Mouse (Mus musculus) CH12.LX (cell line): ENCODE measurements around the gene Gm45233. TPM values are rescaled to one million over a fixed set of nuclear protein-coding genes. Genes with fewer than 3 reads are reported as not detected.

ENCODE experiments used
- DNase-seq: peaks from one replicate; pipeline ENCODE4 v3.0.0-alpha.2; 2013; ENCODE audit errors: extremely low read depth
- H3K27ac ChIP-seq: 2 replicates; pipeline ENCODE4 v1.5.1; 2012; ENCODE audit warnings: low read depth, mild to moderate bottlenecking, control low read depth, moderate library complexity; ENCODE audit not compliant: insufficient read depth
- H3K27me3 ChIP-seq: replicated peaks from 2 replicates; pipeline ENCODE3; 2012; ENCODE audit warnings: inconsistent platforms
- H3K36me3 ChIP-seq, 2 experiments: replicated peaks in 1 of 2; 2 replicates each; pipeline versions ENCODE3 to v1.6.1; 2012; ENCODE audit warnings: inconsistent platforms in 1 of 2, low read length in 1 of 2, mild to moderate bottlenecking in 1 of 2, mixed read lengths in 1 of 2, moderate library complexity in 1 of 2; ENCODE audit not compliant: control insufficient read depth in 1 of 2, insufficient read depth in 1 of 2
- H3K4me1 ChIP-seq, 2 experiments: 2 replicates each; pipeline ENCODE4 v1.6.1; 2012; ENCODE audit warnings: inconsistent platforms in 1 of 2, moderate library complexity in 1 of 2; ENCODE audit not compliant: insufficient read depth in 2 of 2, control insufficient read depth in 1 of 2
- H3K4me2 ChIP-seq: 2 replicates; pipeline ENCODE4 v1.6.1; 2012; ENCODE audit warnings: low read depth, mild to moderate bottlenecking, control low read depth; ENCODE audit not compliant: poor library complexity, insufficient read depth, severe bottlenecking
- H3K4me3 ChIP-seq, 3 experiments: fragments of 150-350 bp in 1 of 3; sonication (generic) in 1 of 3; replicated peaks in 1 of 3; 2 replicates each; pipeline versions ENCODE3 to v1.5.1; 2011 to 2012; ENCODE audit warnings: low read depth in 2 of 3, low read length in 2 of 3, mild to moderate bottlenecking in 2 of 3, moderate library complexity in 2 of 3, control low read depth in 1 of 3, improper control_type of control experiment in 1 of 3, inconsistent platforms in 1 of 3, mixed read lengths in 1 of 3; ENCODE audit not compliant: poor library complexity in 1 of 3
- H3K79me2 ChIP-seq: replicated peaks from 2 replicates; pipeline ENCODE4 v1.6.1; 2012; ENCODE audit warnings: mild to moderate bottlenecking, moderate library complexity; ENCODE audit not compliant: control insufficient read depth, poor library complexity, insufficient read depth, severe bottlenecking; ENCODE audit errors: extremely low read depth
- H3K9ac ChIP-seq: 2 replicates; pipeline ENCODE4 v1.6.1; 2012; ENCODE audit warnings: low read depth, mild to moderate bottlenecking, control low read depth, moderate library complexity; ENCODE audit not compliant: insufficient read depth
- H3K9me3 ChIP-seq: replicated peaks from 2 replicates; pipeline ENCODE3; 2012; ENCODE audit warnings: low read length, inconsistent platforms, mixed read lengths
- BHLHE40 ChIP-seq: IDR thresholded peaks from 2 replicates; pipeline ENCODE4 v1.6.1; 2011; ENCODE audit warnings: mild to moderate bottlenecking, low read depth, low read length, improper control_type of control experiment
- CHD2 ChIP-seq: IDR thresholded peaks from 2 replicates; pipeline ENCODE4 v1.6.1; 2011; ENCODE audit warnings: low read length, improper control_type of control experiment
- CTCF ChIP-seq, 2 experiments: IDR thresholded peaks in 1 of 2; conservative IDR thresholded peaks in 1 of 2; 2 replicates each; pipeline ENCODE4 v1.5.1; 2011 to 2012; ENCODE audit warnings: low read depth in 2 of 2, low read length in 2 of 2, improper control_type of control experiment in 1 of 2, inconsistent platforms in 1 of 2, mild to moderate bottlenecking in 1 of 2, moderate library complexity in 1 of 2
- ELF1 ChIP-seq: IDR thresholded peaks from 2 replicates; pipeline ENCODE4 v1.6.1; 2014; ENCODE audit warnings: low read depth, mild to moderate bottlenecking, inconsistent platforms, low read length, improper control_type of control experiment
- ETS1 ChIP-seq: conservative IDR thresholded peaks from 2 replicates; pipeline ENCODE4 v1.6.1; 2012; ENCODE audit warnings: low read depth, mild to moderate bottlenecking, inconsistent platforms, low read length, improper control_type of control experiment, moderate library complexity
- GABPA ChIP-seq: IDR thresholded peaks from 2 replicates; pipeline ENCODE4 v1.6.1; 2012; ENCODE audit warnings: low read depth, low read length, improper control_type of control experiment, inconsistent platforms; ENCODE audit not compliant: insufficient replicate concordance
- HCFC1 ChIP-seq: IDR thresholded peaks from 2 replicates; pipeline ENCODE4 v1.6.1; 2012; ENCODE audit warnings: low read depth, mild to moderate bottlenecking, inconsistent platforms, low read length, improper control_type of control experiment
- IRF4 ChIP-seq: IDR thresholded peaks from 2 replicates; pipeline ENCODE4 v1.6.1; 2014; ENCODE audit warnings: low read depth, mild to moderate bottlenecking, inconsistent platforms, low read length, improper control_type of control experiment
- JUN ChIP-seq: IDR thresholded peaks from 2 replicates; pipeline ENCODE4 v1.6.1; 2011; ENCODE audit warnings: low read depth, mild to moderate bottlenecking, low read length, improper control_type of control experiment, moderate library complexity; ENCODE audit not compliant: insufficient read depth
- JUND ChIP-seq: conservative IDR thresholded peaks from 2 replicates; pipeline ENCODE4 v1.6.1; 2011; ENCODE audit warnings: low read depth, low read length, improper control_type of control experiment
- KAT2A ChIP-seq: IDR thresholded peaks from 2 replicates; pipeline ENCODE4 v1.6.1; 2012; ENCODE audit warnings: low read length, improper control_type of control experiment, inconsistent platforms; ENCODE audit not compliant: insufficient replicate concordance
- MAFK ChIP-seq: IDR thresholded peaks from 2 replicates; pipeline ENCODE4 v1.6.1; 2011; ENCODE audit warnings: low read length, improper control_type of control experiment; ENCODE audit not compliant: insufficient replicate concordance
- MAX ChIP-seq: IDR thresholded peaks from 2 replicates; pipeline ENCODE4 v1.6.1; 2011; ENCODE audit warnings: low read length, improper control_type of control experiment
- MAZ ChIP-seq: IDR thresholded peaks from 2 replicates; pipeline ENCODE4 v1.6.1; 2012; ENCODE audit warnings: low read depth, mild to moderate bottlenecking, inconsistent platforms, low read length, improper control_type of control experiment, moderate library complexity
- MEF2A ChIP-seq: IDR thresholded peaks from 2 replicates; pipeline ENCODE4 v1.6.1; 2014; ENCODE audit warnings: low read depth, mild to moderate bottlenecking, inconsistent platforms, low read length, improper control_type of control experiment, borderline replicate concordance
- MXI1 ChIP-seq: IDR thresholded peaks from 2 replicates; pipeline ENCODE4 v1.6.1; 2011; ENCODE audit warnings: mild to moderate bottlenecking, low read depth, low read length, improper control_type of control experiment
- MYC ChIP-seq: IDR thresholded peaks from 2 replicates; pipeline ENCODE4 v1.6.1; 2011; ENCODE audit warnings: low read depth, mild to moderate bottlenecking, improper control_type of control experiment, low read length
- NELFE ChIP-seq: IDR thresholded peaks from 2 replicates; pipeline ENCODE4 v1.6.1; 2011; ENCODE audit warnings: low read depth, low read length, improper control_type of control experiment
- NRF1 ChIP-seq: IDR thresholded peaks from 2 replicates; pipeline ENCODE4 v1.6.1; 2014; ENCODE audit warnings: low read depth, mild to moderate bottlenecking, inconsistent platforms, low read length, improper control_type of control experiment, moderate library complexity
- PAX5 ChIP-seq: IDR thresholded peaks from 2 replicates; pipeline ENCODE4 v1.6.1; 2012; ENCODE audit warnings: low read length, inconsistent platforms, mixed read lengths
- POLR2A ChIP-seq: IDR thresholded peaks from 2 replicates; pipeline ENCODE4 v1.6.1; 2011; ENCODE audit warnings: low read depth, mild to moderate bottlenecking, improper control_type of control experiment, low read length
- POLR2AphosphoS2 ChIP-seq: IDR thresholded peaks from 2 replicates; pipeline ENCODE4 v1.6.1; 2011; ENCODE audit warnings: low read depth, low read length, improper control_type of control experiment
- RCOR1 ChIP-seq: conservative IDR thresholded peaks from 2 replicates; pipeline ENCODE4 v1.6.1; 2012; ENCODE audit warnings: low read depth, mild to moderate bottlenecking, inconsistent platforms, low read length, improper control_type of control experiment
- SIN3A ChIP-seq: IDR thresholded peaks from 2 replicates; pipeline ENCODE4 v1.6.1; 2012; ENCODE audit warnings: low read length, improper control_type of control experiment, inconsistent platforms
- SMC3 ChIP-seq: IDR thresholded peaks from 2 replicates; pipeline ENCODE4 v1.6.1; 2011; ENCODE audit warnings: low read depth, low read length, improper control_type of control experiment
- TBP ChIP-seq: conservative IDR thresholded peaks from 2 replicates; pipeline ENCODE4 v1.6.1; 2011; ENCODE audit warnings: low read depth, low read length, improper control_type of control experiment
- UBTF ChIP-seq: IDR thresholded peaks from 2 replicates; pipeline ENCODE4 v1.6.1; 2012; ENCODE audit warnings: low read depth, mild to moderate bottlenecking, inconsistent platforms, low read length, improper control_type of control experiment, moderate library complexity
- USF1 ChIP-seq: IDR thresholded peaks from 2 replicates; pipeline ENCODE4 v1.6.1; 2014; ENCODE audit warnings: low read depth, mild to moderate bottlenecking, inconsistent platforms, low read length, improper control_type of control experiment
- USF2 ChIP-seq: conservative IDR thresholded peaks from 2 replicates; pipeline ENCODE4 v1.6.1; 2011; ENCODE audit warnings: low read depth, low read length, improper control_type of control experiment
- ZC3H11A ChIP-seq: IDR thresholded peaks from 2 replicates; pipeline ENCODE4 v1.6.1; 2012; ENCODE audit warnings: low read depth, mild to moderate bottlenecking, inconsistent platforms, low read length, improper control_type of control experiment
- ZMIZ1 ChIP-seq: IDR thresholded peaks from 2 replicates; pipeline ENCODE4 v1.6.1; 2012; ENCODE audit warnings: low read depth, mild to moderate bottlenecking, inconsistent platforms, low read length, improper control_type of control experiment
- dilution Hi-C: fragments of 300-500 bp; cut with MboI; formaldehyde crosslinking; loops from 2 replicates; pipeline ENCODE4 v1.14.3; 2020; ENCODE audit warnings: low sequenced_read_pairs; ENCODE audit not compliant: extremely low pct_unique_long_range_greater_than_20kb, extremely low pct_ligation_motif_present
- in situ Hi-C: fragments of 300-500 bp; cut with MboI; formaldehyde crosslinking; loops from 3 replicates; pipeline ENCODE4 v1.14.3; 2019; ENCODE audit warnings: low sequenced_read_pairs, low pct_ligation_motif_present, low pct_unique_long_range_greater_than_20kb, mixed read lengths
- polyA plus RNA-seq: library from polyadenylated mRNA; unstranded; fragments of >175 nt; gene quantifications from 2 replicates; pipeline ENCODE4 v1.2.1, GENCODE M21; 2012; ENCODE audit warnings: low read depth; ENCODE audit not compliant: insufficient read length
- total RNA-seq, 2 experiments: library from RNA; depleted of rRNA; stranded (reverse); fragments of 300-350 nt in 1 of 2; fragments of >200 nt in 1 of 2; gene quantifications; 2 replicates each; pipeline ENCODE4 v1.2.3; 2012 to 2014

Gene Gm45233
- total and polyA plus RNA-seq, 3 experiments: 0.66 TPM; not detected in 2

DNA sequence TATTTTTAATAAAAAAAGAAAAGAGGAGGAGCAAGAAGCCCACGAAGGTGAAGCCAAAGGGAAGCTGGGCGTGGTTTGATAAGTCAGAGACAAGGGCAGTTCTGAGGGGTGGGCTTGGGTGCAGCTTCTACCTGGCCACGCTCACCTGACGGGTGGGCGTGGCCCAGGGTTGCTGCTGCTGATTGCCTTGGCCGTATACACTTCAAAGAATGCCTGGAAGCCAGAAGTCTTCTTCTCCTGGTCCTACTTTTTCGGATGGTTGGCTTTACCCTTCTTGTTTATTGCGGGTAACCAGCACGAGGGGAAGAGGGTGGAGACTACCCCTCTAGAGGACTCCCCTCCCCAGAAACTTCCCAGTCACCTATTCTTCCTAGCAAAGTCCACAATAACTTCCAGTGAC lies 1.2 kb upstream of the Gm45233 start:
- Histone ChIP-seq H3K4me2 (no peak overlapping the region), H3K9me3 (no peaks in the 10 kb centered on the region), H3K4me1 (peaks cover 21 to 54% of the 10 kb centered on the region in 2 experiments), H3K36me3 (peaks cover 0 to 7% of the 10 kb centered on the region in 2 experiments), H3K4me3 (no peak overlapping the region), H3K27me3 (no peaks in the 10 kb centered on the region), H3K27ac (no peak overlapping the region), H3K9ac (no peak overlapping the region), H3K79me2 (no peaks in the 10 kb centered on the region; the same call in 1 of the 2 replicates)
- DNase-seq: no peak
- dilution Hi-C loops (no loop called here), in situ Hi-C loops (no loop called here)
- TF ChIP-seq MAX: no peak
- no peak for TF ChIP-seq ZC3H11A
- TF ChIP-seq NELFE: no peak
- no peak for TF ChIP-seq UBTF
- TF ChIP-seq GABPA: no peak
- no peak for TF ChIP-seq USF1
- no peak for TF ChIP-seq RCOR1

DNA sequence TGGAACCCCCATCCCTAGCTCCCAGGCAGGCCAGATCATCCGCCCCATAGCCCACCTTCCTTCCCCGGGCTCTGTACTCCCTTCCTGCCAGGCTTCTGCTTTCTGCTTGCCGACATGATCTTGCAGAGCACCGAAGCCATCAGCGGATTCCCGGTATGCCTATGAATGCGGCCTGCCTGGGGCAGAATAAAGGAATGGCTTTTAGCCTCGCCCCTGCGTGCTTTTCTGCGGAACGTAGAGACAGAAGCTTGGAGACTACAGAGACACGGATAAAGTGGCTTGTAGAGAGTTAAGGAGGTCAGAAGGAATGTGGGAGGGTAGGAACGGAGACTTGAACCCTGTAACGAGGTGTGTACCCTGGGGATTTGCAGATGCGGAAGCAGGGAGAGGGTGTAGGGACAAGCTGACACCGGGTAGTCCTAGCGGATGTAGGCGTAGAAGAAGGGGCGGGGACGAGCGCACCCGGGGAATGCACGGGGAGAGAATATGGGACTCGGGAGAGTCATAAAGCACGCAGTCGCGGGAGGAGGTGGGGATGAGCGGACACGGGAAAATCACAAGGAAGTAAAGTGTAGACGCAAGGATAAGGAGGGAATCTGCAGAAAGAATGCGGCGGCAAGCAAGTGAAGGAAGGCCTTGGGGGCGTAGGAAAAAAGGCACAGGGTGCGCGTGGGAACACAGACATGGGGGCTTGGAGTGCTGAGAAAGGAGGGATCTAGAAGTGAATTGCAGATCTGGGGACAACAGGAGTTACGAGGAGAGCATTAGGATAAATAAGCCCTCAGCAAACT lies 607 bp upstream of the Gm45233 start:
- peak overlapping the region; percentile 5; the same call in 1 of the 2 replicates for H3K27ac ChIP-seq
- H3K9me3 ChIP-seq: no peaks in the 10 kb centered on the region
- DNase-seq: peak; percentile 78
- peak overlapping the region; percentile 63 to 68 (median 65) for H3K4me3 ChIP-seq
- H3K4me1 ChIP-seq: peaks cover 19 to 56% of the 10 kb centered on the region in 2 experiments
- dilution Hi-C loops (no loop called here), in situ Hi-C loops (no loop called here)
- no peaks in the 10 kb centered on the region for H3K27me3 ChIP-seq
- H3K36me3 ChIP-seq: peaks cover 0 to 12% of the 10 kb centered on the region in 2 experiments
- H3K79me2 ChIP-seq: no peaks in the 10 kb centered on the region; the same call in 1 of the 2 replicates
- peak overlapping the region; percentile 42 for H3K9ac ChIP-seq
- peak overlapping the region; percentile 73 for H3K4me2 ChIP-seq
- TF ChIP-seq ZC3H11A (no peak), USF2 (no peak), KAT2A (no peak), UBTF (no peak), IRF4 (peak; percentile 51; the same call in 1 of the 2 replicates), CTCF (conservative IDR thresholded peaks at IDR 0.05 in 1 of 2, IDR thresholded peaks at IDR 0.05 in 1 of 2; ENCODE audit: low read depth in 2 of 2, low read length in 2 of 2) (no peak), JUN (no peak), TBP (no peak), POLR2AphosphoS2 (no peak), SIN3A (no peak), MAZ (no peak), NRF1 (no peak), RCOR1 (no peak), MAFK (no peak), ETS1 (peak; percentile 25; the same call in 1 of the 2 replicates), ZMIZ1 (no peak), CHD2 (no peak), NELFE (no peak), SMC3 (no peak), GABPA (no peak), MYC (no peak), JUND (no peak), PAX5 (no peak), MXI1 (no peak), ELF1 (peak; percentile 91), BHLHE40 (0 out of 2 replicates have a peak, but pooled peaks have one; percentile 4), HCFC1 (peak; percentile 22; the same call in 1 of the 2 replicates), MEF2A (no peak), POLR2A (no peak; the same call in 1 of the 2 replicates)
